Mouse (Mus musculus) ES-Bruce4 (cell line): Measurements from ENCODE around the gene Cdc42bpa.

Source experiments
- CTCF ChIP-seq: IDR thresholded peaks from one replicate; pipeline ENCODE4 v1.8.1; 2011; ENCODE audit warnings: low read depth, low read length
- EP300 ChIP-seq: IDR thresholded peaks from 2 replicates; pipeline ENCODE4 v1.6.1; 2011; ENCODE audit warnings: low read depth, low read length; ENCODE audit not compliant: insufficient read depth
- POLR2A ChIP-seq: IDR thresholded peaks from one replicate; pipeline ENCODE4 v1.8.1; 2011; ENCODE audit warnings: low read length; ENCODE audit not compliant: insufficient read depth

DNA sequence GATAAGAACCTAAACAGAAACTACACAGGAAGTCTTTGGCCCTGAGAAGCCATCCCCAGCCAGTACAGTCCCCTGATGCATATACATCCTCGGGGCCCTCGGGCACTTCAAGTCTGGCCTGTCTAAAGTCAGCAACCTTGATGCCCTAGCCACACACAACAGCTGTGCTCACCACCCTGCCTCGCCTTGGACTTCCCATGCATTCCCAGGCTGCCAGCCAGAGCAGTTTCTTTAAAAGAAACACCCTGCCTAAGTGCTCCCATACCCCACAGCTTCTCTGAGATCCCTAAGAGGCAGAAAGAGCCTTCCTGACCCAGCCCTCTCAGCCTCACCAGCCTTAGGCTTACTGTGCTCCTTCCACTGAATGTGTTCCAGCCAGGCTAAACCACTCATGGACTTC lies 226.1 kb downstream of the Cdc42bpa start:
- TF ChIP-seq CTCF (no peak), POLR2A (no peak), EP300 (no peak)
